Mouse (Mus musculus): Measurements from ENCODE around the gene Lemd2. TPM values are rescaled to one million over a fixed set of nuclear protein-coding genes. Genes with fewer than 3 reads are reported as not detected.

Gene Lemd2
- polyA plus RNA-seq, 1 experiment from 2014 or later = 13.8 TPM

DNA sequence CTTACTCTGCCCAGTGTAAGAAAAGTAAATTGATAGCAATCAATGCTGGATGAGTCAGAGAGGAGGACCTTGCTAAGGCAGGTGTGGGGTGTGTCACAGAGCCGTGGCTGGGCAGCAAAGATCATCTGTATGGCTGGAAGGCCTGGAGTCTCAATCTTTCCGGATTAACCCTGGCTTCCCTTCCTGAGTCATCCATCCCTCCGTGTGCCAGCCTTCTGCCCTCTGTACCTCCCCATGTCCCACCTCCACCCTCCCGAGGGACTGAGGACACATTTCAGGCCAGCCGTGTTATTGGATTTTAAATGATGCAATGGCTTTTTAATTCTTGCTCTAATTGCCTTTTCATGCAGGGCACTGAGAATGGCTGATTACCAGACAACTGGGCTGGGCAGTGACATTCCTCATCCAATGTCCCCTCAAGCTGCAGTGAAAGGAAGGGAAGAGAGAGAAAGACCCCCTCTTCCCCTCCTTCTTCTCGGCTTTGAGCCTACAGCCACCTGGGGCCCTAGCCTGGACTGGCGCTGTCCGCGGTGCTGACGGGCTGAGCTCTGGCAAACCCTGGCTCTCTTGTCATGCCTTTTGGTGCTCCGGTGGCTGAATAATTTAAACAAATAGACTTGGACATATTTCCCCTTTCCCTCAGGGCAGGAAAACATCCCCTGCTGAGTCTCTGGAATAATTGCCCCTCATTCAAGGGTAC, 24.1 kb upstream of the Lemd2 start:
- DNase-seq (ENCODE audit: low spot score) = peak; percentile 58

DNA sequence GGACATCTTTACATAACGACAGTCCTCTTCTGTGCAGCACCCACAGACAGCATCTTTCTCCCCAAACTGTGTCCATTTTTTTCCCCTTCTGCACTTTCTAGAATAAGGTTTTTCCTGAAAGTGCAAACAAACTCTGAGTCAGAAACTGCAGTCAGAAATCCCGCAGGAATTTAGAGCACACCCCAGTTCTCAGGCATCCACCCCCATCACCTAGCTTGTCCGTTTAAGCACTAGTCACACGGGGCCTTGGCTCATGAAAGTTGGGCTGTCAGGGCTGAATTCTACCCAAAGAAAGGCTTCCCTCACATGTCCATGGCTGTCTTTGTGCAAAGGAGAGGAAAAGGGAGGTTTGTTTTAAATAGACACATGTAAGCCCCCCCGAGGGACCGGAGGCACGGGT, 23.0 kb upstream of the Lemd2 start:
- no peak for DNase-seq (ENCODE audit: low spot score)

GRCm38 (mm10) chr17:27226701-27227100, 22.4 kb upstream of the Lemd2 start:
- DNase-seq (ENCODE audit: low spot score) = no peak

DNA sequence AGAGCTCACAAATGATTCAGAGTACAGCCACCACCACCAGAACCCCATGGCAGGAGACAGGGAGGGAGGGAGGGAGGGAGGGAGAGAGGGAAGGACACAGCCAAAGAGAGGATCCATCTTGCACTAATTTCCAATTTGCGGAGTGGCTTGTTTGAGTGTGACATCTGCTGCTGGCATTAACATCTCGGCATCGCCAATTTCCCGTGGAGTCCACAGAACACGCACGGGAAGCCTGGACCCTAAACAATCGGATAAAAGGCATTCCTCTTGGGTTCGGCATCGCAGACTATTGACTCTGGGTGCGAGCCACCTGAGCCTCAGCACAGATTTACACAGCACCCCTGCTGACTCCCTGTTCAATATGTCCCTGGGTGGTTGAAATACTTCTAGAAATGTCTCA, 21.5 kb upstream of the Lemd2 start:
- no peak for DNase-seq (ENCODE audit: low spot score)

GRCm38 (mm10) chr17:27223821-27224220, 19.6 kb upstream of the Lemd2 start:
- no peak for DNase-seq (ENCODE audit: low spot score)

GRCm38 (mm10) chr17:27221562-27221961, 17.3 kb upstream of the Lemd2 start:
- no peak for DNase-seq (ENCODE audit: low spot score)

DNA sequence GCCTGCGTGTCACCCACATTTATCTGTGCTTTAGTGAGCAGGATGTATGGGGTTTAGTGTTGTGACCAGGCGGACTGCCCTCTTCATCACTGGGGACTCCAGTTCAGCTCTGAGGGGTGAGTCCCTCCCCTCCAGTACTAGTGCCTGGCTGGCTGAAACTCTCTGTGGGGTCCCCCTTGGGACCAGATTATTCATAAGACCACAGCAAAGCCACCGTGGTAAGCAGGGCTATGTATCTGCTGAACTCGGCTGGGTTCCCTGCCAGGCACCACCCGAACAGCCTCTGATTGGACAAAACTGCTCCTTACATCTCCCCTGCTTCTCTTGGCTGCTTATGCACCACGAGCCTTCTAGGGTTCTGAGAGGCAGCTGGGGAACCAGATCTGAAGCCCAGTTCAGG, 14.6 kb upstream of the Lemd2 start:
- DNase-seq (ENCODE audit: low spot score) = no peak

GRCm38 (mm10) chr17:27218364-27218763, 14.1 kb upstream of the Lemd2 start:
- no peak for DNase-seq (ENCODE audit: low spot score)

GRCm38 (mm10) chr17:27212768-27213525, 8.7 kb upstream of the Lemd2 start:
- no peak for DNase-seq (ENCODE audit: low spot score)

DNA sequence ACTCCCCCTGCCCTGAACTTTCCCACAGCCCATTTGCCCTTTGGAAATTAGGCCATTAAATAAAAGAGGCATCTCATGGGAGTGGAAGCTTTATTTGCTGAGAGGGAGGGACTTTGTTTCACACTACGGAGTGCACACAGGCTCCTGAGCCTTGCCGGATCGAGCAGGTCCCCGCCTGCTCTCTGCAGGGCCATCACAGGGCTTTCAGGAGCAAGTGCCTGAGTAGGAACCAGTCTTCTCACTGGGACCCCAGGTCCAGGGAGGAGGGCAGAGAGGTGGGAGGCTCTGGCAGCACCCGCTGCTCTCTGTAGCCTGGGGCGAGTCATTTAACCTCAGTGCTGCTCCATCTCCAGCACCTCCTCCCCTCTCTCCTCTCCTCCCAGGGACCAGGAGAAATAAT, 7.7 kb upstream of the Lemd2 start:
- no peak for DNase-seq (ENCODE audit: low spot score)

- DNase-seq (ENCODE audit: low spot score) = no peak
These were observed 2.9 kb upstream of the Lemd2 start for GRCm38 (mm10) chr17:27207113-27207707.

DNA sequence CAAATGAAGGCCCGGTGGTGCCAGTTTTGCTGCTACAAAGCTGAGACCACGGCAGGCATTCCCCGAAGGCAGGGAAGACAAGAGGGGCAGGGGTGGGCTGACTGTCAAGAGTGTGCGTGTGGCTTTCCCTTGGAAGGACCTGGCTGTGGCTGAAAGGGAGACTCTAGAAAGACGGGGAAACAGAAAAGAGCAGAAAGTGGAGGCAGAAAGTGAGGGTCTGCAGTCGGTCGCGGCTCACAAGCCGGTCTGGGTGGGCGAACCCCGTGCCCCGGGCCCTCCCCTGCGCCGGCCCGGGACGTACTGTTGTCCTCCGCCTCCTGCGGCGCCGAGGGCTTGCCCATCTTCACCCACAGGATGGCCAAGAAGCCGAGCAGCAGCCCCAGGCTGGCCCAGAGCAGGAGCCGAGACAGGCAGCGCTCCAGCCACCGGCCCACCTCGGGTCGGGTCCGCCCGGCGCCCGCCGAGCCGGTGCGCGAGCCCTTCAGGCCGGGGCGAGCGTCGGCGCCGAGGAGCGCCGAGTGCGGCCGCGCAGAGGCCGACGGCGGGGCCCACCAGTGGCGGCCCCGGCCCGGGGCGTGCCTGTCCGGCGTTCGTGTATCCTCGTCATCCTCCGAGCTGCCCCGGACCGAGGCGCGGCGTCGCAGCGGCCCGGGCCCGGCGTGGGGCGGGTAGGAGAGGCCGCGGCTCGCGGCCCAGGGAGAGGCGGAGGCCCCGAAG, 753 bp downstream of the Lemd2 start:
- DNase-seq (ENCODE audit: low spot score) = no peak

GRCm38 (mm10) chr17:27202919-27203357, 1.3 kb downstream of the Lemd2 start:
- DNase-seq (ENCODE audit: low spot score) = peak; percentile 22

- peak; percentile 19 for DNase-seq (ENCODE audit: low spot score)
These were observed 2.3 kb downstream of the Lemd2 start for GRCm38 (mm10) chr17:27201981-27202380.

DNA sequence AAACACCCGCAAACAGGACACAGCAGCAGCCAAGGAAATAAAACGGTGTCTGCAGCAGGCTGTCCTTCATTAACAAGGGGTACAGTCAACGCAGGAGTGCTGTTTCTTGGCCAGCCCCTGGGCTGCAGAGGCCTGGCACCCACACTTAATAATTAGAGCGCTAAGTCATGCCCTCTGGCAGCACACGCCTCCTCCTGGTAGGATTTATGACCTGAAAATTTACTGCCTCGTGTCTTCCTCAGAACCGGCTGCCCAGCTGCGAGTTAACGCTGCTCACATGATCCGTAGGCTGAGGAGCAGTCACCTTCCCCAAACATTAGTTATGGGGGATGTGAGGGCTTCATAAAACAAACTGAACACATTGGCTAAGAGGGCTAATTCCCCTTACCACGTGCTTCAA, 3.5 kb downstream of the Lemd2 start:
- no peak for DNase-seq (ENCODE audit: low spot score)

GRCm38 (mm10) chr17:27199864-27200263, 4.4 kb downstream of the Lemd2 start:
- no peak for DNase-seq (ENCODE audit: low spot score)

- no peak for DNase-seq (ENCODE audit: low spot score)
These were observed 5.1 kb downstream of the Lemd2 start for GRCm38 (mm10) chr17:27199205-27199604.

DNA sequence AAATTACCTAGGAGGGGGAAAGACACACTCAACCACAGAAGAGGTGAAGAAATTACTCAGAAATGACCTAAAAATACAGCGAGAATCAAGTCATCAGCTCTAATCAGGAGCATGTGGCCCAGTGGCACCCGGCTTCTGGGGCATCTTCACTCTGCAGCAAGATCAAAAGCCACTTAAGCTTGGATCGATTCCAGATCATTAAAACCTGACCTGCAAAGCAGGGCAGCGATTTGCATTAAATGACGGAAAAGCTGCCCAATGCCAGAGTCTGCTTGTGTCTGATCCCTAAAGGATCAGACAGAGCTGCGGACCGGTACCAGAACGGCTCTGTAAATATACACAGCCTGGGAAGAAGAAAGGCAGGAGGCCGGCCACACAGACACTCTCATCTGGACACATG, 8.1 kb downstream of the Lemd2 start:
- DNase-seq (ENCODE audit: low spot score) = no peak

DNA sequence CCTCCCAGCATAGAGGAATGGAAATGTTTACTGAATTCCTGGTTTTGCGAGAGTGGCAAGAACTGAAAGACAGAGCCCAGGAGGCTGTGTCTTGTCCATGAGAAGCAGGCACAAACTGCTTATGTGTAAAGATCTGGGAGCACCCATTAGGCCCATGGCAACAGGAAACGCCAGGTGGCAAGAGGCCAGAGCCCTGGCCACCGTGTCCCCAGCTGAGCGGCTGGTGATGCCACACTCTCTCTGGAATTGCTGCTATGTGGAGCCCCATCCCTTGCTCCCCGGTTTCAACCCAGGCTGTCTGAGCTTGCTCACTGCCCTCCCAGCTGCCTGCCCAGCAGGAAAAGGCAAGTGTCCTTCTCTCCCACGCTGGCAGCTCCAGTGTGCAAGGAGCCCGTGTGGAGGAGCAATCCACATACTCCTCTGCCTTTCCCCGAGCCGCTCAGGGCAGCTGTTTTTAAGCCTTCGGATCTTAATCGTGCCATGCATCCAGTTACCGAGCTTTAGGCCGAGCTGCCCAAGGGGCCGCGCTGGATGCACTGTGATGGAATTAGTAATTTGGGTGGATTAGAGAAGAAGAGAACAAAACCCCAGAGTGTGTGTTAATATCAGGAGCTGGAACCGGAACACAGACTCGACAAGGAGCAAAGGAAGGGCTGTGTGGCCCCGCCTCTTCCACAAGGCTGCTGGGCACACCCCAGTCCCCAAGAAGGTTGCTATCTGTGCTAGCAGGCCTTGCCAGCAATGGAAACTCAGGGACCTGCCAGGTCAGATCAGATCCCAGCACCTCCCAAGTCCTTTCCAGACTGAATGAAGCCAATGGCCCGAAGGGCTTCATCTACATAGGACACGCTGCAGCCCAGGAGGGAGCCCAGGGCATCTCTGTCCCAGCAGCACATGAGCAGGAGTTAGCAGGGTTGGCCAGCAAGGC, 9.7 kb downstream of the Lemd2 start:
- DNase-seq (ENCODE audit: low spot score) = no peak

DNA sequence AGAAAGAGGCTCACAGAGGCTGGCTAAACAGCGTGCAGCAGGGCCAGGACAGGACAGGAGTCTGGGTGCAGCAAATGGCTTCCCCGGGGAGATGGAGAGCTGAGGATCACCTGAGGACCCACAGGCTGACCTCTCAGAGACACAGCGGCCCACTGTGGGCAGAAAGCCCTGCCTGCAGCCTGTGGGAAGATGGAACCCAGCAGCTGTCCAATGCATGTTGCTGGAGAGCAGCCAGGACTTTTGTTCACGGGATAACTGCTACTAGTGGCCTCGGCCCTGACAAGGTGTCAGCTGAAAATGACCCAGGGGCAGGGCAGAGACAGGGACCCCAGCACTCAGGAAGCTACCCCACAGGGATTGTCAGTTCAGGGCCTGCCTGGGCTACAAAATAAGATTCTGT, 12.5 kb downstream of the Lemd2 start:
- DNase-seq (ENCODE audit: low spot score) = no peak

DNA sequence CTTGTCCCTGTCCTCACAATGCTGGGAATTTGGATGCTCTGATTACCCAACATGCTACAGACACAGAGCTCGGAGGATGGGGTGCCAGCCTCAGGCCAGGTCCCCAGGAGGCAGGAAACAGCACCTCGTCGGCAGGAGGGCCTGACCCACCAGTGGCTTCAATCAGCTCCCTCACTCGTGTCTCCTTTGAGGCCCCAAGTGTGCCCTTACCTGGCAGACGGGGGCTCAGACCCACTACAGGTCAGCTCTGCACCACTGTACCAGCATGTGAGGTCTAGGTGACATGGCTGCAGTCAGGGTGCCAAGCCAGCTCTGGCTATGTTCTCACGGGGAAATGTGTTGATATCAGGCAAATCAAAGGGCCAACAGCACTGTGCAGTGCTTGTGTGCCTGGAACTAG, 13.1 kb downstream of the Lemd2 start:
- no peak for DNase-seq (ENCODE audit: low spot score)
